In the genomic region with DNA sequence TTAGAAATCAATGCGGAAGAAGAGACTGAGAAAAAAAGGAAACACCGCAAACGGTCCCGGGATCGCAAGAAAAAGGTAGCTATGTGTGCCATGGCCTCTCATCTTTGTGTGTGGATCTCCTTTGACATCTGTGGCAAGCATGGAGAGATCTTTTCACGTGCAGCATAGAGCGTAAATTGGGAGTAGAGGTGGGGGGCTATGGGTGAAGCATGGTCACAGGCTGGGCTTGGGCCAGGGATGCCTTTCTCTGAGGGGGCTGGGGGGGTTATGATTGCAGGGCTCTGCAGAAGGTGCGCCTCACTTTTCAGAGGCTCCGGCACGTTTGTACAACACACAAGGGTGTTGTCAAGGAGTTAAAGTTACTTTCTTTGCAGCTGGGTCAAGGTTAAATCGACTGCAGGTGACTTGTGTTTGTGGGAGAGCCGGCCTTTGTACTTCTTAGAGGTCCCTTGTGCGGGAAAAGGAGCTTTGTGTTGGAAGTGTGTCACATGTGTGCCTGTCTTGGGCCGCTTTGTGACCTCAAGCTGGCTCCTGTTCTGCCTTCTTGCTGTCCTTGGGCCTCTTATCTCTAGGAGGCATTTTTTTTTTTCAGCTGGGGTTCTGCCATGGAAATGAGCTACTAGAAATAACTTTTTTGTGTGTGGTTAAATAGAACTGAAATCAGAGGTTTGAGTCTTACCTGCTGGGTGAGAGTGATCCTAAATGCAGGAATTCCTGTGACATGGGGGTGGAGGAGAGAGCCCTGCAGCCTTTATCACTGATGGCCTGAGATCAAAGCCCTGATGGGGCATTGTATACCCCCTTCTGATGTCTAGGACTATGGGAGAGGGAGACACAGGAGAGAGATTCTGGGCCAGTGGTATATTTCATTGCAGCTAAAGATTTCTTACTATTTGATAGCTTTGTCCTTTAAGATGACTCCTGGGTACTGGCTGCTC, we compare ENCODE assay signal across 8 mouse cellular contexts.
DNase-seq lines count a peak whose midpoint lies in the region; ATAC-seq and TF ChIP-seq lines count a peak whose summit lies in the region.

No protein-coding gene starts in this region.

- H3K27me3 ChIP-seq in cerebellum, adult 2 months (ENCODE audit: control insufficient read depth, insufficient read depth, low read length): no peaks in the 10 kb centered on the region
- H3K27me3 ChIP-seq in forebrain, embryonic 15.5 days: no peaks in the 10 kb centered on the region
- no peaks in the 10 kb centered on the region for H3K27me3 ChIP-seq in limb, embryonic 15.5 days

- TF ChIP-seq POLR2A in cerebellum, adult 2 months (IDR thresholded peaks at IDR 0.05; ENCODE audit: borderline replicate concordance, insufficient read depth, low read length): no peak

- peak overlapping the region; percentile 63 for H3K9ac ChIP-seq in forebrain, embryonic 15.5 days (replicated peaks)
- no peak overlapping the region for H3K9ac ChIP-seq in limb, embryonic 15.5 days

- peak overlapping the region; percentile 100 for H3K27ac ChIP-seq in cerebellum, adult 2 months (ENCODE audit: insufficient read depth, low read length)
- peak overlapping the region; percentile 90 for H3K27ac ChIP-seq in forebrain, embryonic 15.5 days (replicated peaks)
- no peak overlapping the region for H3K27ac ChIP-seq in limb, embryonic 15.5 days

- H3K36me3 ChIP-seq in forebrain, embryonic 15.5 days: no peaks in the 10 kb centered on the region
- no peaks in the 10 kb centered on the region for H3K36me3 ChIP-seq in limb, embryonic 15.5 days

- no peaks in the 10 kb centered on the region for H3K9me3 ChIP-seq in forebrain, embryonic 15.5 days
- H3K9me3 ChIP-seq in limb, embryonic 15.5 days: no peaks in the 10 kb centered on the region

- peaks cover 13% of the 10 kb centered on the region for H3K4me1 ChIP-seq in cerebellum, adult 2 months (ENCODE audit: control insufficient read depth, insufficient read depth, low read length)
- H3K4me1 ChIP-seq in forebrain, embryonic 15.5 days: peaks cover 51% of the 10 kb centered on the region
- H3K4me1 ChIP-seq in limb, embryonic 15.5 days: peaks cover 19% of the 10 kb centered on the region

- ATAC-seq in cerebellum, adult (ENCODE audit: insufficient number of reproducible peaks, low FRiP score, low TSS enrichment): no peak
- no peak; the same call in 1 of the 2 replicates for ATAC-seq in forebrain, embryonic 15.5 days (replicated peaks)
- ATAC-seq in limb, embryonic 15.5 days (ENCODE audit: insufficient number of reproducible peaks, low FRiP score, low TSS enrichment, low read depth): no peak

- no peak for TF ChIP-seq CTCF in cerebellum, adult 2 months (IDR thresholded peaks at IDR 0.05; ENCODE audit: borderline replicate concordance, insufficient read depth, low read depth, low read length)

- peak overlapping the region; percentile 99 for H3K4me3 ChIP-seq in cerebellum, adult 2 months (replicated peaks; ENCODE audit: insufficient read depth, low read depth, low read length)
- H3K4me3 ChIP-seq in forebrain, embryonic 15.5 days: peak overlapping the region; percentile 48
- peak overlapping the region; percentile 24 for H3K4me3 ChIP-seq in limb, embryonic 15.5 days

- peak overlapping the region; percentile 54 for H3K4me2 ChIP-seq in forebrain, embryonic 15.5 days (replicated peaks)
- peak overlapping the region; percentile 39 for H3K4me2 ChIP-seq in limb, embryonic 15.5 days

- DNase-seq in cerebellum, adult 2 months: peak; percentile 68 to 72
- DNase-seq in adrenal gland, postnatal 14 days: peak; percentile 42
- DNase-seq in left cerebral cortex, adult 11 months (ENCODE audit: low spot score): no peak
- DNase-seq in lung, postnatal 4 days: no peak
- no peak for DNase-seq in frontal cortex, postnatal 10 days (ENCODE audit: low spot score in 2 of 2)

- WGBS in cerebellum, adult 2 months: 3% methylated on average over 14 of the region's 14 CpGs
- 13% methylated on average over 14 of the region's 14 CpGs for WGBS in forebrain, embryonic 15.5 days
- WGBS in limb, embryonic 15.5 days: 36% methylated on average over 14 of the region's 14 CpGs

Comparison
In these comparisons a context has a peak if more than half of its experiments do, and no peak if none do; other contexts are left out.
1. DNase-seq: peak in cerebellum, adult 2 months (2 of 2) and adrenal gland, postnatal 14 days (single experiment); none in left cerebral cortex, adult 11 months (single experiment), lung, postnatal 4 days (0 of 2) and frontal cortex, postnatal 10 days (0 of 2).
2. H3K4me3 ChIP-seq: peak in every context shown above with its lines; median percentile 99 in cerebellum, adult 2 months; 48 in forebrain, embryonic 15.5 days; 24 in limb, embryonic 15.5 days.